Mouse (Mus musculus) liver, adult 2 months (tissue): Measurements from ENCODE around the gene Hoxc8. TPM values are rescaled to one million over a fixed set of nuclear protein-coding genes. Genes with fewer than 3 reads are reported as not detected.
A peak's percentile ranks its signal among the peaks of the same experiment; 100 is the strongest.

Source experiments
- DNase-seq: peaks from one replicate; pipeline ENCODE4 v3.0.0-alpha.2; 2011; ENCODE audit warnings: low read depth, low spot score; ENCODE audit errors: extremely low read depth
- H3K27ac ChIP-seq: fragments of 200-500 bp; replicated peaks from 2 replicates; pipeline ENCODE4 v1.5.1; 2012; ENCODE audit warnings: low read depth, mild to moderate bottlenecking, control low read depth, inconsistent platforms, low read length; ENCODE audit not compliant: insufficient read depth
- H3K27me3 ChIP-seq: fragments of 200-500 bp; 2 replicates; pipeline ENCODE4 v1.6.1; 2012; ENCODE audit warnings: mild to moderate bottlenecking, moderate library complexity, low read length, inconsistent platforms; ENCODE audit not compliant: control insufficient read depth, insufficient read depth
- H3K36me3 ChIP-seq: fragments of 200-500 bp; 2 replicates; pipeline ENCODE4 v1.6.1; 2012; ENCODE audit warnings: low read length, inconsistent platforms; ENCODE audit not compliant: control insufficient read depth, insufficient read depth
- H3K4me1 ChIP-seq: fragments of 200-500 bp; 2 replicates; pipeline ENCODE4 v1.6.1; 2011; ENCODE audit warnings: low read length; ENCODE audit not compliant: control insufficient read depth, insufficient read depth
- H3K4me3 ChIP-seq: fragments of 200-500 bp; 2 replicates; pipeline ENCODE4 v1.5.1; 2011; ENCODE audit warnings: low read depth, mild to moderate bottlenecking, control low read depth, low read length, moderate library complexity; ENCODE audit not compliant: insufficient read depth
- H3K79me2 ChIP-seq: fragments of 200-500 bp; 2 replicates; pipeline ENCODE4 v1.6.1; 2012; ENCODE audit warnings: inconsistent platforms, mild to moderate bottlenecking, low read length, moderate library complexity; ENCODE audit not compliant: control insufficient read depth, insufficient read depth
- H3K9ac ChIP-seq: fragments of 200-500 bp; 2 replicates; pipeline ENCODE4 v1.6.1; 2012; ENCODE audit warnings: low read depth, mild to moderate bottlenecking, control low read depth, inconsistent platforms, low read length
- CTCF ChIP-seq: fragments of 200-500 bp; IDR thresholded peaks from 2 replicates; pipeline ENCODE4 v1.5.1; 2011; ENCODE audit warnings: low read depth, low read length, control low read depth
- POLR2A ChIP-seq: fragments of 200-500 bp; IDR thresholded peaks from 2 replicates; pipeline ENCODE4 v1.6.1; 2011; ENCODE audit warnings: low read length, control low read depth; ENCODE audit not compliant: insufficient read depth; ENCODE audit errors: extremely low read depth
- WGBS: fragments of 180-500 bp; shearing (Covaris S2); methylation state at CpG from one replicate; pipeline ENCODE4 v1.1.7; 2018; 5-methylcytosine and 5-hydroxymethylcytosine counted together
- polyA plus RNA-seq: library from polyadenylated mRNA; depleted of rRNA; stranded (reverse); fragments of >200 nt; gene quantifications from 2 replicates; pipeline ENCODE4 v1.2.3, GENCODE M21; 2012
- total RNA-seq: library from RNA; depleted of rRNA; stranded (reverse); fragments of >200 nt; gene quantifications from 2 replicates; pipeline ENCODE4 v1.2.3, GENCODE M21; 2014

Gene Hoxc8
- total and polyA plus RNA-seq, 2 experiments = not detected

DNA sequence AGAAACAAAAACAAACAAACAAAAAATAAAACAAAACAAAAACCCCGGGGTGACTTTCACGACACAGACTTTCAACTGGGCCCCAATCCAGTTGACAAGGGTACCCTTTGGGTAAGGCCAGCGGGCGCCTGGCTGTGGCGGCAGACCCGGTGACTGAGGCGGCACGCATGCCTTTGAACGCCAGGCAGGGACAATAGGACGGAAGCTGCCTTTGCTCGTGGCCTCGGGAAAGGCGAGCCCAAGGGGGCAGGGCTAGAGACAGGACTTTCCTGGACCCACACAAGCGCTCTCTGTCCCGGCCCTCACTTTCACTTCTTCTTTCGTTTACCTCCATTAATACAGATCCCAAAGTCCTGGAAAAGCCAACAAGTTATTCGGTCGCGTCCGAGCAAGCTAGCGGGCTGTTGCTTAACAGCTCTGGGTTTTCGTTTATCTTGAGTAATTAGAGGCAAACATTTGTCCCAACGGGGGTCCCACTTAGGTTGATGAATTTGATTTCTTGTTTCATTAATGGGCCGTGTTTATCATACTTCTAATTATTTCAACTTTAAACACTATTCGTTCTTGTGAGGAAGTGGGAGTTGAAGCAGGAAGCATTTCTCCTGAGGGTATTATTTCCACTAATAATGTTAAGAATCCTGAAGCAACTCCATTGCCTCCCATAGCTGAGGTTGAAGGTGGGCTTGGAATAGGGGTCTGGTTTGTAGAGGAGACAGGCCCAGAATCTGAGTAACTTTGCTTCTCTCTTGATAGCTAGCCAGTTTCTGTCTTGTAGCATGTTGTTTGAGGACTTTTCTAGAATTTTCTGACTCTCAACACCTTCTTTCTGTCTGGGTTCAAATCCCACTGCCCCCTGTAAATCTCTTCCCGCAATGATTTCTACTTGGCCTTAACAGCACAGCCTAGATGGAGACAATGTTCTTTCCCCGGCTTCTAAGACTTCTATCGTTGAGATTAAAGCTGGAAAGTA lies 26.5 kb upstream of the Hoxc8 start:
- Histone ChIP-seq H3K4me3 (no peak overlapping the region; the same call in 1 of the 2 replicates), H3K27ac (no peak overlapping the region), H3K9ac (no peak overlapping the region)

GRCm38 (mm10) chr15:102965003-102965891 lies 25.2 kb upstream of the Hoxc8 start:
- TF ChIP-seq POLR2A = no peak
- no peak for TF ChIP-seq CTCF
- Histone ChIP-seq H3K27ac (no peak overlapping the region), H3K4me1 (no peaks in the 10 kb centered on the region), H3K9ac (no peak overlapping the region), H3K4me3 (no peak overlapping the region), H3K27me3 (peaks cover 33% of the 10 kb centered on the region), H3K36me3 (no peaks in the 10 kb centered on the region), H3K79me2 (no peaks in the 10 kb centered on the region)
- WGBS = 10% methylated on average over 26 of the region's 26 CpGs
- DNase-seq = no peak

More for the DNA sequence above, 26.5 kb upstream of the Hoxc8 start:
- no peaks in the 10 kb centered on the region for H3K79me2 ChIP-seq
- WGBS = 2% methylated on average over 28 of the region's 28 CpGs
- H3K36me3 ChIP-seq = no peaks in the 10 kb centered on the region
- peaks cover 38% of the 10 kb centered on the region for H3K27me3 ChIP-seq
- H3K4me1 ChIP-seq = no peaks in the 10 kb centered on the region
- DNase-seq = peak; percentile 24
- TF ChIP-seq POLR2A (no peak), CTCF (no peak)

GRCm38 (mm10) chr15:102965892-102966775 lies 24.3 kb upstream of the Hoxc8 start:
- DNase-seq = peak; percentile 7
- no peak overlapping the region for H3K9ac ChIP-seq
- peak; percentile 67 for TF ChIP-seq CTCF
- no peak for TF ChIP-seq POLR2A
- H3K27ac ChIP-seq = no peak overlapping the region
- 9% methylated on average over 28 of the region's 30 CpGs for WGBS
- H3K79me2 ChIP-seq = no peaks in the 10 kb centered on the region
- no peaks in the 10 kb centered on the region for H3K4me1 ChIP-seq
- no peak overlapping the region for H3K4me3 ChIP-seq
- no peaks in the 10 kb centered on the region for H3K36me3 ChIP-seq
- peaks cover 32% of the 10 kb centered on the region for H3K27me3 ChIP-seq

- Histone ChIP-seq H3K36me3 (no peaks in the 10 kb centered on the region), H3K27ac (no peak within 1 kb of the TSS), H3K79me2 (no peaks in the 10 kb centered on the region), H3K9ac (no peak within 1 kb of the TSS), H3K4me1 (no peaks in the 10 kb centered on the region), H3K27me3 (peaks cover 33% of the 10 kb centered on the region), H3K4me3 (no peak within 1 kb of the TSS)
- no peak for DNase-seq
- 10% methylated on average over 27 of the region's 27 CpGs for WGBS
- TF ChIP-seq CTCF (no peak), POLR2A (no peak)
Observed at GRCm38 (mm10) chr15:102966776-102967311, 23.6 kb upstream of the Hoxc8 start, which contains the start of gene Hoxc10. Gene Hoxc10 (plus strand): TSS chr15:102966796.

GRCm38 (mm10) chr15:102967312-102967510 lies 23.2 kb upstream of the Hoxc8 start, which contains the start of gene Hoxc5:
Gene Hoxc5 (plus strand): TSS chr15:102967443.
- TF ChIP-seq CTCF (no peak), POLR2A (no peak)
- no peaks in the 10 kb centered on the region for H3K36me3 ChIP-seq
- no peaks in the 10 kb centered on the region for H3K4me1 ChIP-seq
- H3K79me2 ChIP-seq = no peaks in the 10 kb centered on the region
- no peak within 1 kb of the TSS for H3K27ac ChIP-seq
- H3K27me3 ChIP-seq = peaks cover 34% of the 10 kb centered on the region
- DNase-seq = no peak
- WGBS = 10% methylated on average over 12 of the region's 12 CpGs
- H3K4me3 ChIP-seq = no peak within 1 kb of the TSS
- no peak within 1 kb of the TSS for H3K9ac ChIP-seq
